Mouse (Mus musculus): ENCODE measurements around the gene Gatm.

The Gatm gene

GRCm38 (mm10) chr2:122610746-122611653 is at the start of gene Gatm:
Gene Gatm (minus strand): TSS chr2:122611303.
- DNase-seq (ENCODE audit: low read depth, low spot score) = no peak

GRCm38 (mm10) chr2:122659825-122660224 is 48.7 kb upstream of the Gatm start:
- no peak for DNase-seq (ENCODE audit: low read depth, low spot score)

GRCm38 (mm10) chr2:122657707-122658524 is 46.8 kb upstream of the Gatm start:
- DNase-seq (ENCODE audit: low read depth, low spot score) = no peak

DNA sequence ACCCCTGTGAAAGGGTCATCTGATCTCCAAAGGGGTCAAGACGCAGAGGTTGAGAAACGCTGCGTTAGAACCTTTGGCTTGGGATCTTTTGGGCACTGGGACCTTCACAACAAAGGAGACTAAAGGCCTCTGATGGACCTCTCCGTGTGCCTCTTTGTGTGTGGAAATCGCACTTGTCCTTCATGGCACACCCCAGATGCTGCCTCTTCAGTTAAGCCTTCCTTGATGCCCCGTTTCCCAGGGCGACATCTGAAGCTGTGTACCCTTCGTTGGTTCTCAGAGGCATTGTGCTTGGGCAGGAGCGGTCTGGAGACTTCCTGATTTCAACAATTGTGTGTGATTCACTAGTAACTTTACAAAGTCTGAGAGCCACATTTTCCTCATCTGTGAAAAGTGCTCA is 45.7 kb upstream of the Gatm start:
- no peak for DNase-seq (ENCODE audit: low read depth, low spot score)

- DNase-seq (ENCODE audit: low read depth, low spot score) = no peak
Measured at GRCm38 (mm10) chr2:122656052-122656451, 44.9 kb upstream of the Gatm start.

DNA sequence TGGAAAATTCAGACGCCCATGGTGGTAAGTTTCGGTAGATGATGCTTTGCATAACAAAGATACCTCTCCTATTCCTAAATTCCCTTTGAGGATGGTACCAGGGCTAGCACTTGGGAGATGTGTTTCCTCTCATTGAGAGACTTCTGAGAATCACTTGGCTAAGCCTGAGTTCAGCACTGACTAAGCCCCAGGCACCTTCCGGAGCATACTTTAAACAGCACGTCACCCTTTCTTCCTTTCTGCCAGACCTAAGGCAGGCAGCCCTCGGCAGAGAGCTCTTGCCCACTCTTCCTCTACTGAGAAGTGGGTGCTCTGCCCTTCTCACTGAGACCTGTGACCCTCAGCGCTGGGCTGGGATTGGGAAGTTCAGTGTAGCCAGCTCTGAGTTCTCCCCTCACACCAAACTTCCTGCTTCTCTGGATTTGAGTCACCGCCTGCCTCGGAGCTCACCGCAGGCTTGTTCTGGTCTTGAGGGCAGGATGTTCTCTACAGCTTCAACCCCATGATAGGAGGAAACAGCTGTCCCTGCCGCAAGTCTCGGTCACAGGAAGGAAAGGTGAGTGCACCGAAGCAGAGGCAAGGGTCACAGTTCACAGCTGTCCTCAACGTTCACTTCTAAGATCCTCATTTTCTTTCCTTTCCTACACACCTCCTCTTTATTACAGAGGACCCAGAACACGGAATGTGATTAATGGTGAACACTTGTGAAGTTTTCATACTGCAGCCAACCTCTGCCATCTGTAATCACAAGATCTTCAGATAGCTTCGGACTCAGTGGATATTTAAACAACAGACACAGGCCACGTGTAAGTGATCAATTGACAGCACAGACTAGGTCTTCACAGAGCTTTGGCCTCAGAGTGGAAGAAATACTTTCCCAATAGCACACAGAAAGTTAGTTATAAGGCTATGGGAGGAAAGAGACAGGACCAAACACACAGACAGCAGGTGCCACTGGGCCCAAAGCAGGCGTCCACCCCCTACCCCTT is 41.3 kb upstream of the Gatm start:
- DNase-seq (ENCODE audit: low read depth, low spot score) = no peak

DNA sequence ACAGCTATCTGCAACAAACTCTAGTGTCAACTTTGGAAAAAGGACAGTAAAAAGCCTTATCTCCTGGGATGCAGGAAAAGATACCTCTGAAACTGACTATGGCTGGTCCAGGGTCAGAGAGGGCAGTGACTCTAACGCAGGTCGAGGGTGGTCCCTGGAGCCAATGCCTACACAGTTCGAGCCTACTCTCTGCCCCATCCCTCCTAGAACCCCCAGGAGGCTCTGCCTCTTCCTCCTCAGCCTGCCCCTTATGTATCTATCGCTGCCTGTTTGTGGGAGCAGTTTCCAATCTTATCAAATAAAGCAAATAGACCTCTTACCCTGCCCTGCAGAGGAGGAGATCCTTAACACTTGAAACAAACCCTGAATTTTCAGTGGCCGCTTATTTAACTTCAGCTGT is 27.6 kb upstream of the Gatm start:
- DNase-seq (ENCODE audit: low read depth, low spot score) = no peak

- DNase-seq (ENCODE audit: low read depth, low spot score) = no peak
Measured at GRCm38 (mm10) chr2:122638029-122638428, 26.9 kb upstream of the Gatm start.

DNA sequence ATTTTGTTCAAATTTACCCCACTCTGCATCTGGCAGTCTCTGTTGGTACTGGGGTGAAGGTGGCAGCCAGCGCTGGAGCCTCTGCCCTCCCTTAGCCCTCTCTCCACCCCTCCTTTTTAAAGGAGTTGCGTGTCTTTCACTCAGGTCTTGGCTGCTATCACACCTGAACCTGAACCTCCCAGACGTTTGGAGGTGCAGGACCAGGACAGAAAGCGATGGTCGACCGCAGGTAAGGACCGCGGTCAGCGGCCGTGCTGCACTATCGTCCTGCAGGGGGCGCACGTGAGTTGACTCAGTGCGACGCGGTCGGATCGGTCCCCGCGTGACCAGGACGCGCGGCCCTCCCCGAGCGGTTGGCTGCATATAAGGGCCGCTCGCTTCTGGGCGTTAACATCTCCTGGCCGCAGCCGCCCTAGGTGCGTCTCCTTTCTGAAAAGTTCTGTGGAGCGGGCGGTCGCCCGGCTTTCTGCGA is 26.5 kb upstream of the Gatm start:
- no peak for DNase-seq (ENCODE audit: low read depth, low spot score)

- no peak for DNase-seq (ENCODE audit: low read depth, low spot score)
Measured at GRCm38 (mm10) chr2:122636686-122637085, 25.6 kb upstream of the Gatm start, which contains the start of gene AA467197. Gene AA467197 (plus strand): TSS chr2:122636986.

DNA sequence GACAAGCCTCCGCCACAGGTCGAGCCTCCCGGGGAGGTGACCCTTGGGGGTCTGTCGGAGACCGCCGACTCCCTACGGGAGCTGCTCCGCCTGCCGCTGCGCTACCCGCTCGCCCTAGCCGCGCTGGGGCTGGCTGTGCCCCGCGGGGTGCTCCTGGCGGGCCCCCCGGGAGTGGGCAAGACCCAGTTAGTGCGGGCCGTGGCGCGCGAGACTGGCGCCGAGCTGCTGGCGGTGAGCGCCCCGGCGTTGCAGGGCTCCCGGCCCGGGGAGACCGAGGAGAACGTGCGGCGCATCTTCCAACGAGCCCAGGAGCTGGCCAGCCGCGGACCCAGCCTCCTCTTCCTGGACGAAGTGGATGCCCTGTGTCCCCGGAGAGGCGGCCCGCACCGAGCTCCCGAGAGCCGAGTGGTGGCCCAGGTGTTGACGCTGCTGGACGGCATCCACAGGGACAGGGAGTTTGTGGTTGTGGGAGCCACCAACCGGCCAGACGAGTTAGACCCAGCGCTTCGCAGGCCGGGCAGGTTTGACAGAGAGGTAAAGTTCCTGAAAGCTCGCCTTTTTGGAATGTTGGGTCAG is 20.2 kb upstream of the Gatm start:
- DNase-seq (ENCODE audit: low read depth, low spot score) = no peak

DNA sequence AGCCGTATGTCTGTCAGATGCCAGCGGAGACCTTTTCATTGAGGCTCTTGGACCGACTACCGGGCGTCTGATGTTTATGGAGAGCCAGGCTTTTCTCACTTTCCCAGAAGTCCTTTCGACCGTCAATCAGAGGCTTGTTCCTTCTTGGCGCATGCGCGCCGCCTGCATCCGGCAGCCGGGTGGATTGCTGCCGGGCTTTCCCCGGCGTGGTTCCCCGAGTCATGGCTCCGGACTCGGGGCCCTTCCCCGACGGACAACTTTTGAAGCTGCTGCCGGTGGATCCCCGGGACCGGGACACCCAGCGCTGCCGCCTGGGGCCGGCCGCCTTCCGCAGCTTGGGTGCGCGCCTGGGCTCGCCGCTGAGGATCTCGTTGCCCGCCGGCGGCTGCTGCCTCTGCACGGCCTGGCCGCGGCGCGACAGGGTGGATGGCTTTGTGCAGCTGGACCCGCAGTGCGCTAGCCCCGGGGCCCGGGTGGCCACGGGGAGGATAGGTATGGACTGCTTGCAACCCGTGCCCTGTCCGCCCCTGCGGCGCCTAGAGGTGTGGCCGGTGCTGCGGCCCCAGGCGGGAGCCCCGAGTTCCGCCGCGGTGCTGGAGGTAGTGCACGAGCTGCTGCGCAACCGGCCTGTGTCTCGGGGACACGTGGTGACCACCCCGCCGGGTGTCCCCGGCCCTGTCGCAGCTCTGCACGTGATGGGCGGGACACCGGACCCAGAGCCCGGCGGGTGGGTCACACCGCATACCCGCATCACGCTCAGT is 19.5 kb upstream of the Gatm start:
- DNase-seq (ENCODE audit: low read depth, low spot score) = peak; percentile 87

DNA sequence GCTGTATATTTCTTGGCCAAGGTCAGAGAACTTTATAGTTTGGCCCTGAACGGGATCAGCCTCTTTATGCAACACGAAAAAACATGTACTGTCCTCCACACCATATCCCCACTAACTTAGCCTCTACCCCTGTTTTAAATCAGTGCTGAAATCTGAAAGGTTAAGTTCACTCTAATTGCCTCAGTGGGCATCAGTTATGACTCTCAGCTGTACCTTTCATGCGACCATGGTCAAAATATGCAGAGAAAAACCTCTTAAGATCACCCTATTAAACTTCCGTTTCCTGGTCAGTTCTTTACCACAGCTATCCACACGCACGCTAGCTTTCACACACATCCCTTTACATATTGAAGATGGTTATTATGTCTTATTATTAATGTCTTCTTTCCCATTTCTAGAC is 18.8 kb upstream of the Gatm start:
- DNase-seq (ENCODE audit: low read depth, low spot score) = no peak

DNA sequence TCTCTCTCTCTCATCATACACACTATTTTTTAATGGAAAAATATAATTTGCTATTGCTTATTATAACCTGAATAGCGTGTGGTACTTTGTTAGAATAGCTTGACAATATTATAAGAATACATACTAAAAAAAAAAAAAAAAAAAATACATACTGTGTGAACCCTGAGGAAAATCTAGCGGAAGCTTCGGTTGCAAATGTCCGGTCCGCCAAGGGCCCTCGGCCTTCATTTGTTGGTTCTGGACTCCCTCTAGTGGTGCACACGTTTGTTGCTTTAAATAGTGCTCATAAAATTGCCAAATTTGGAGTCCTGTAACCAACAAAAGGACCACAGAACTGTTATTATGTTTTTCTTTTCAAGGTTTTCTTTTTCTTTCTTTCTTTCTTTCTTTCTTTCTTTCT is 17.9 kb upstream of the Gatm start:
- peak; percentile 84 for DNase-seq (ENCODE audit: low read depth, low spot score)

DNA sequence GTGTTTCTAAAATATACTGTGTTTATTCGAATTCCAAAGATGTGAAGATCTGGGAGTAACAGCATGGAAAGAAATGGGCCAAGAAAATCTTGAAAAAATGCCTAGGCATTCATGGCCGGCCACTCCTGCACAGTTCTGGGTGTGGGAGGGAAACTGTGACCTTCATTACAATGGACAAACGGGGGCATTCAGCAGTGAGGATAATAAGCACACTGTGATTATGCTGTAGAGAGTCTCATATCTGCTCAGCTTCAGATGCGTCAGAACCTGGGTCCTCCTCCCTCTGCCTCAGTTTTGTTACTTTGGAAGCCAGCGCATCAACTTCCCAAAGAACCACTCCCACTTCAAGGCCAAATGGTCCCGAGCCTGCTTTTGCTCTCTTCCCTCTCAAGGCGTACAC is 14.8 kb upstream of the Gatm start:
- no peak for DNase-seq (ENCODE audit: low read depth, low spot score)

DNA sequence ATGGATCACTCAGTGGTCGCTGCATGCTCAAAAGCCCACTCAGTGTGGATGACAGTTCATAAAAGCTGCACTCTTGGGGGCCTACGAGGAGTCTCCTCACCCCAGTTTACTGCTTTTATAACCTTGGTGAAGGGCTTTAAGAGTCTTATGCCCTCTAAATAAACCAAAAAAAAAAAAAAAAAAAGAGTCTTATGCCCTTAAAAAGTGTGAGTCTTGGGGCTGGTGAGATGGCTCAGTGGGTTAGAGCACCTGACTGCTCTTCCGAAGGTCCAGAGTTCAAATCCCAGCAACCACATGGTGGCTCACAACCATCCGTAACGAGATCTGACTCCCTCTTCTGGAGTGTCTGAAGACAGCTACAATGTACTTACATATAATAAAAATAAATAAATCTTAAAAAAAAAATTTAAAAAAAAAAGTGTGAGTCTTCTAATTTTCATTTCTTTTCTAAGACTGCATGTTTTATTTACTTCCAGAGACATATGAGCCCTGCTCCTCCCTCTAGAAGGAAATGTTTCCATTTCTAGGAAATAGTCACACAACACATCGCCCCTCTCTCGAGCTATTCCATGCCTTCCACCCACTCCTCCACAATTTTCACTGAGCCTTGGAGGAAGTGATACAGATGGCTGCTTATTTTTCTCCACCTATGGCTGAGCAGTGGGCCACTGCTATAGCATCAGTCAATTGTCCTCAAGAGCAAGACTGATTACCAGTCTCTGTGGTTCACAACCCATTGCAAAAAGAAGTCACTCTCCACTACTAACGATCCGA is 10.4 kb upstream of the Gatm start:
- no peak for DNase-seq (ENCODE audit: low read depth, low spot score)

GRCm38 (mm10) chr2:122618719-122619118 is 7.6 kb upstream of the Gatm start:
- DNase-seq (ENCODE audit: low read depth, low spot score) = no peak

- no peak for DNase-seq (ENCODE audit: low read depth, low spot score)
Measured at GRCm38 (mm10) chr2:122617792-122618191, 6.7 kb upstream of the Gatm start.

GRCm38 (mm10) chr2:122616237-122616636 is 5.1 kb upstream of the Gatm start:
- DNase-seq (ENCODE audit: low read depth, low spot score) = no peak

- DNase-seq (ENCODE audit: low read depth, low spot score) = no peak
Measured at GRCm38 (mm10) chr2:122611654-122611973, 511 bp upstream of the Gatm start.

Data from telencephalon, adult 2 months (tissue).